Mouse (Mus musculus) layer of hippocampus, adult 18-20 months (tissue): ENCODE results near the gene Gnb5. TPM values are rescaled to one million over a fixed set of nuclear protein-coding genes. Genes with fewer than 3 reads are reported as not detected.

ENCODE experiments used
- DNase-seq, 2 experiments: peaks; one replicate each; pipeline ENCODE4 v3.0.0; 2022; ENCODE audit warnings: low spot score in 2 of 2
- long read RNA-seq: library from polyadenylated mRNA; stranded (forward); transcript quantifications from one replicate; pipeline ENCODE4 v2.0.0, GENCODE M21; 2021
- total RNA-seq, 2 experiments: library from RNA; stranded (reverse); gene quantifications; 2 replicates each; pipeline ENCODE4 v1.2.3; 2021

Gene Gnb5
- total RNA-seq: 100 to 1,000 TPM; 130 to 135 TPM
- long read RNA-seq, transcript Gnb5-206 (11 exons, 2,105 nt): major isoform, 149 of 162 reads
- long read RNA-seq, partial matches to known transcripts: 1 of 162 reads
- long read RNA-seq, other reads (novel, unspliced or antisense): 10 of 162 reads

- no peak for DNase-seq
Observed at GRCm38 (mm10) chr9:75306126-75306898, at the start of gene Gnb5. Gnb5 (plus strand) TSS chr9:75306288.

GRCm38 (mm10) chr9:75258792-75259191 is 47.3 kb upstream of the Gnb5 start:
- DNase-seq: no peak

GRCm38 (mm10) chr9:75259656-75260055 is 46.4 kb upstream of the Gnb5 start:
- no peak for DNase-seq

GRCm38 (mm10) chr9:75261332-75261872 is 44.7 kb upstream of the Gnb5 start:
- DNase-seq: no peak

- no peak for DNase-seq
Observed at GRCm38 (mm10) chr9:75262235-75262826, 43.8 kb upstream of the Gnb5 start.

- no peak for DNase-seq
Observed at GRCm38 (mm10) chr9:75264008-75264718, 41.9 kb upstream of the Gnb5 start.

- DNase-seq: no peak
Observed at GRCm38 (mm10) chr9:75267147-75267546, 38.9 kb upstream of the Gnb5 start.

GRCm38 (mm10) chr9:75270382-75270781 is 35.7 kb upstream of the Gnb5 start:
- no peak for DNase-seq

GRCm38 (mm10) chr9:75271539-75271938 is 34.5 kb upstream of the Gnb5 start:
- no peak for DNase-seq

- no peak for DNase-seq
Observed at GRCm38 (mm10) chr9:75273646-75274045, 32.4 kb upstream of the Gnb5 start.

- DNase-seq: no peak
Observed at GRCm38 (mm10) chr9:75274486-75274885, 31.6 kb upstream of the Gnb5 start.

- no peak for DNase-seq
Observed at GRCm38 (mm10) chr9:75275051-75275450, 31.0 kb upstream of the Gnb5 start.

- peak in 1 of 2 experiments; percentile 63 for DNase-seq
Observed at GRCm38 (mm10) chr9:75280814-75281213, 25.3 kb upstream of the Gnb5 start.

GRCm38 (mm10) chr9:75282179-75282578 is 23.9 kb upstream of the Gnb5 start:
- DNase-seq: no peak

- peak; percentile 22 to 83 for DNase-seq
Observed at GRCm38 (mm10) chr9:75282830-75283229, 23.3 kb upstream of the Gnb5 start.

GRCm38 (mm10) chr9:75283636-75284035 is 22.5 kb upstream of the Gnb5 start:
- peak in 1 of 2 experiments; percentile 31 for DNase-seq

- DNase-seq: no peak
Observed at GRCm38 (mm10) chr9:75285363-75285762, 20.7 kb upstream of the Gnb5 start.

- DNase-seq: no peak
Observed at GRCm38 (mm10) chr9:75287636-75288035, 18.5 kb upstream of the Gnb5 start.

- no peak for DNase-seq
Observed at GRCm38 (mm10) chr9:75289545-75289944, 16.5 kb upstream of the Gnb5 start.

- no peak for DNase-seq
Observed at GRCm38 (mm10) chr9:75299342-75299741, 6.7 kb upstream of the Gnb5 start.

GRCm38 (mm10) chr9:75303033-75303432 is 3.1 kb upstream of the Gnb5 start:
- no peak for DNase-seq
